Mouse (Mus musculus): ENCODE measurements at regions not wholly inside any gene's neighbourhood (a gene's known extent, or its start where the extent isn't known, plus 50 kb on each side); places are given as distances from the start of the nearest gene placed in this dataset.
"Not testable (repeated sequence)": the region's sequence is repeated elsewhere in the genome, so short reads cannot be mapped to it uniquely, and the experiment has no call there.

- no peak for DNase-seq (ENCODE audit: low spot score in 2 of 2)
These were observed 436.9 kb upstream of the Ghitm start for GRCm38 (mm10) chr14:37571971-37572370.

- DNase-seq (ENCODE audit: low spot score in 2 of 2): no peak
These were observed 423.2 kb upstream of the Ghitm start for GRCm38 (mm10) chr14:37558258-37558657.

GRCm38 (mm10) chr14:37523616-37524015 lies 388.5 kb upstream of the Ghitm start:
- no peak for DNase-seq (ENCODE audit: low spot score in 2 of 2)

GRCm38 (mm10) chr14:37520631-37521030 lies 385.6 kb upstream of the Ghitm start:
- not testable (repeated sequence) for DNase-seq (ENCODE audit: low spot score in 2 of 2)

DNA sequence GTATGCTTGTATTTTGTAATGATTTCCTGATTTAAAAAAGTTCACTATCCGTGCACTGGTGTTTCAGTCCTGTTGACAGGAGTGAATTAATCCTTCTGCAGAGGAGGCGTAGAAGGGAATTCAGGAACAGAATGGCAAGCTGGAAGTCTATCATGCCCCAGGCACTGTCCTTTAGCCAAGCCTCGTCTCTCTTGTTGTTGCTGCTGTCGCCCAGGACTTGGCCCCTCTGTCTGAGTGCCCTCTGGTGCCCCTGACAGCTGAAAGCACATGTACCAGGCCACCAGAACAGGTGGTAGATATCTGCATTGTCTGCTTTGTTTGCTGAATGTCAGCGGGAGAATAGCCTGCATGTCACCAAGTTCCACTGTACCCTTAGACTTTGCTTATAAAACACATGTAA lies 370.2 kb upstream of the Ghitm start:
- no peak for DNase-seq (ENCODE audit: low spot score in 2 of 2)

DNA sequence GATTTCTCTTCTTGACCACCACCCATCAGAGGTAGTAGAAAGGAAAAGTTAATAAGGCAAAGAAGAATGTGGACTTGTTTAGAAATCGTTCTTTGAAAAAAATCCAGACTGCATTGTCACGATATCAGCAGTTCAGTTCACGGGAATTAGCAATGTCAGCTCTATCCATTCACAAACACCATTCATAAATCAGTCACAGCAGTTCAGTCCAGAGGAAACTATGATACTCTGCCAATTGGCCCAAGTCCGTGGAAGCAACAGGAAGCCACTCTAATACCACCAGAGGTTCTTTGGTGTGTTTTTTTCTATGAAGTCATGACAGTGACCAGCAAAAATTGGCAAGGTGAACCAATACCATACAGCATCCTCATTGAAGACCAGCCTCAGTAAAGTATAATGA lies 355.6 kb upstream of the Ghitm start:
- no peak for DNase-seq (ENCODE audit: low spot score in 2 of 2)

DNA sequence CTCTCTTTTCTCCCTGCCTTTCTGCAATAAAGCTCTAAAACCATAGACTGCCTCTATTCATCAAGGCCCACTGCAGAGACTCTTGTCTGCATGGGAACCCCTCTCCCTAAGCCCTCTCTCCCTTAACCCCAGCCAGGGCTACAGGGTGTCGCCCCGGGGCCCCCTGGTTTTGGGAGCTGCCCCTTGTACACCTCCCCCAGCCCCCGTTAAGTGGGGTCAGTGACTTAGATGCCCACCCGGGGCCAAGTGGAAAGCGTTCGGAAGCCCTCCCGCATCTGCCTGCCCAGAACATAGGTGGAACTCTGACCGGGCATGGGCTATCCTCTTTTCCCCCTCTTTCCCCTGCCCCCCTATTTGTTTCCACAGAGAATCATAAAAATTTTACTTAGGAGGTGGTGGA lies 350.2 kb upstream of the Ghitm start:
- no peak for DNase-seq (ENCODE audit: low spot score in 2 of 2)

DNA sequence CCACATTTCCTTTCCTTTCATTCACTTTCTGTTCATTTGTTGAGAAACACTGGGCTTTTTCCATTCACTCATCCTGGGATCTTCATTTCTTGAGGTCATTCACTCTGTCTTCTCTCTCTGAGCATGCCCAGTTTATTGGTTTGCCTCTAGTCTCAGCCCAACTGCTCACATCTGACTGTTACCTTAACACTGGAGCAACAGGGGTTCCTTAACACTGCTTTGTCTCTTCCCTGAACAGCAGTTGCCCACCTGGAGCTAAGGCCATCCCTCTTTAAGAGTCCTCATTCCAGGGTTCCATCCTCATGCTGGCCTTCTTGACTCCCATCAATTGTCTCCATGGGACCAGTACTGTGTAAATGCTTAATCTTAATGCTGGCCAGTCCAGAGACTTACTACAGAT lies 342.5 kb upstream of the Ghitm start:
- DNase-seq (ENCODE audit: low spot score in 2 of 2): no peak

GRCm38 (mm10) chr14:37468711-37469110 lies 333.6 kb upstream of the Ghitm start:
- no peak for DNase-seq (ENCODE audit: low spot score in 2 of 2)

DNA sequence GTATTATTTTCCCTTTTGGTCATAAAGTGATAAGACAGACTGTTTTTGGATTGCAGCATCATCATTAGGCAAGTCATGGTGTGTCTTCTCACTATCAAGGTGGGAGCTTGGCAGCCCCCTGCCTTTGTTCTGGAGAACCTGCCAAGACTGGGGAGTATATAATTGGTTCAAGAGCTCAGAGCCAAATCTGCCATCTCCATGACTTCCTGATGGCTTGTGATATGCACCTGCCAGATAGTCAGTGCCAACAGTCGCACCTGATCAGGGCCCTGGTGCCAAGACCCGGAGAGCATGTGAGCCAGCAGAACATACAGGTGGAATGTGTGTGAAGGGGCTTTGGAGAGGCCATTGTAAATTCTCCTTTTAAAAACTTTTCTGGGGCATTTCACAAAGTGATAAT lies 305.8 kb upstream of the Ghitm start:
- DNase-seq (ENCODE audit: low spot score in 2 of 2): no peak

DNA sequence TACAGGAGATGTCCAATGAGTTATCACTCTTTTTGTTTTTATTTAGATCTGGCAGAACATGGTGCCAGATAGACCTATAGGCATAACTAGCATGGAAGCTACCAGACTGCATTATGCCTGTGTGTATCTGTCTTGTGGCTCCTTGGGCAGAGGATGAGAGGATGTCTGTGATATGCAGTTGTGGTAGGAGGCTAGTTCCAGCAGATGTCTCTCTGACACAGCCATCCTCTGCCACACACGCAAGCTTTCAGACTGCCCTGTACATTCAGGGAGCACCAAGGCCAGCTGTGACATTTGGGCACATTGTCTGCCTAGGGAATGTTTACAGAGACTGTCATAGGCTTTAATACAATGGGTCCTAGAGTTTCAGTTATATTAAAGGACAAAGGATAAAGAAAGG lies 295.6 kb upstream of the Ghitm start:
- no peak for DNase-seq (ENCODE audit: low spot score in 2 of 2)

DNA sequence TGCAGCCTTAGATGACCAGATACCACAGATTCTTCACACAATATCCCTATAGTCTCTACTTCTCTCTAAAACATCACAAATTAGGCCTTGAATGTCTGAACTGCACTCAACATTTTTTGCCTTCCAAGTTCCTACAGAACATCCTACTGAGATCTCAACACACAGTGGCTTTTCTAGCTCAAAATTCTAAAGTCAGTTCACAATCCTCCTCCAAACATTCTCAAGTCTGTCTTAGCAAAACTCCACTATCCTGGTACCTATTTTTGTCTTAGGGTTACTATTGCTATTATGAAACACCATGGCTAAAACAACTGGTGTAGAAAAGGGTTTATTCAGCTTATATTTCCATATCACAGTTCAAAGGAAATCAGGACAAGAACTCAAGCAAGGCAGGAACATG lies 290.4 kb upstream of the Ghitm start:
- no peak for DNase-seq (ENCODE audit: low spot score in 2 of 2)

DNA sequence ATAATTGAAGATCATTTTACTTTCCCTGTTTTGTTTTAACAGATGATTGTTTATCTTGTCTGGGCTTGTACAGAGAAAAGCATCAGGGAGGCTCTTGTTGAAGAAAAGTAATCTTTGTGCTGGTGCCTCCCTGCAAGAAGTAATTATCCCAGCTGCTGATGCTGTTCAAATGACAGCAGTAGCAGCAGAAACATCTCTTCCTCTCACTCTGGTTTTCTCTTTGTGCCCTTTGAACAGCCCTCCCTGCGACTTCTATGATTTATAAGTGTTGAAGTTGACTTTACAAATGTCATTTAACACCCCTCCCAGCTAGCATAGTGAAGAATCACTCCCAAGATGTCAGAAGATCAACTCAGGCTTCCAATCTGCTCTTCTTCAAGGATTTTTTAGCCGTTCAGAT lies 286.5 kb upstream of the Ghitm start:
- no peak for DNase-seq (ENCODE audit: low spot score in 2 of 2)

DNA sequence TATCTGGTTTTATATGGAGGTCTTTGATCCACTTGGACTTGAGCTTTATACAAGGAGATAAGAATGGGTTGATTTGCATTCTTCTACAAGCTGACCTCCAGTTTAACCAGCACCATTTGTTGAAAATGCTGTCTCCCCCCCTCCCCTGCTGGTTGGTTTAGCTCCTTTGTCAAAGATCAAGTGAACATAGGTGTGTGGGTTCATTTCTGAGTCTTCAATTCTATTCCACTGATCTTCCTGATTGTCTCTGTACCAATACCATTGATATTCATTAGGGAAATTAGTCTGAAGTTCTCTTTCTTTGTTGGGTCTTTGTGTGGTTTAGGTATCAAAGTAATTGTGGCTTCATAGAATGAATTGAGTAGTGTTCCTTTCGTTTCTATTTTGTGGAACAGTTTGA lies 277.5 kb upstream of the Ghitm start:
- DNase-seq (ENCODE audit: low spot score in 2 of 2): not testable (repeated sequence)

GRCm38 (mm10) chr14:37371972-37372371 lies 236.9 kb upstream of the Ghitm start:
- DNase-seq (ENCODE audit: low spot score in 2 of 2): no peak

DNA sequence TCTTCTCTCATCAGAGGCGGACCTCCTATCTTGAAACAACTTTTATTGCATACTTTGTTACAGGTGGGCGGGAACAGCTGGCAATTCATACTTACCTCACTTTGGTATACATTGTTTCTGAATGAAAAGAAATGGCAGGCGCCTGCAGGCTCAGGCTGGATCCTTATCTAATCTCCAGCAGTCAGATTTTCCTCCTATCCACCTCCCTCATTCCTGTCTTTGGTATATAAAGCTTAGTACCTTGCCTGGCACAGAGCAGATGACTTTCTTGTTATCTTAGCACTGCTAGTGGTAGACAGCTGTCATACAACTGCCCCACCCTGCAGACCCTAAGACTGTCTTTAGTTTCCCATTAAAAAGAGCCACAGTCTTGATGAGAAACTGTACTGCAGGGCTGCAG lies 226.8 kb upstream of the Ghitm start:
- no peak for DNase-seq (ENCODE audit: low spot score in 2 of 2)

- peak in 1 of 2 experiments; percentile 2 for DNase-seq (ENCODE audit: low spot score in 2 of 2)
These were observed 221.1 kb upstream of the Ghitm start for GRCm38 (mm10) chr14:37355968-37356704.

GRCm38 (mm10) chr14:37323392-37323791 lies 188.3 kb upstream of the Ghitm start:
- DNase-seq (ENCODE audit: low spot score in 2 of 2): no peak

- no peak for DNase-seq (ENCODE audit: low spot score in 2 of 2)
These were observed 180.3 kb upstream of the Ghitm start for GRCm38 (mm10) chr14:37315239-37315895.

DNA sequence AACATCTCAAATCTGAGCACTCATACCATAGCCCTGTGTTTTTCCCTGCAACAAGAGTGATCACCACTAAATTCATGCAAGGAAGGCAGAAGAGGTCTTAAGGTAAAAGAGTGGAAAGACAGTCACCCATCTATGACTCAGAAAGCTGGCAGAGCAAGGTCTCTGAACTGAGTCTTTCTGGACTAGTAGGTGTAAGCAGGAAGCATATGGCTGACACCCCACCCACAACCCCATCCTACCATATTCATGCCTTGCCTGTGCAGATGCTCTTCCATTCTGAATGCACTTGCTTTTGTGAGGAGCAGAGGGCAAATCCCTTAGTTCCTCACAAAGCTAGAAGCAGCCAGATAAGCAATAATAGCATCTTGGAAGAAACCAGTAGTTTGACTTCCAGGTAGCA lies 178.8 kb upstream of the Ghitm start:
- DNase-seq (ENCODE audit: low spot score in 2 of 2): no peak

GRCm38 (mm10) chr14:37312887-37313286 lies 177.8 kb upstream of the Ghitm start:
- DNase-seq (ENCODE audit: low spot score in 2 of 2): no peak

DNA sequence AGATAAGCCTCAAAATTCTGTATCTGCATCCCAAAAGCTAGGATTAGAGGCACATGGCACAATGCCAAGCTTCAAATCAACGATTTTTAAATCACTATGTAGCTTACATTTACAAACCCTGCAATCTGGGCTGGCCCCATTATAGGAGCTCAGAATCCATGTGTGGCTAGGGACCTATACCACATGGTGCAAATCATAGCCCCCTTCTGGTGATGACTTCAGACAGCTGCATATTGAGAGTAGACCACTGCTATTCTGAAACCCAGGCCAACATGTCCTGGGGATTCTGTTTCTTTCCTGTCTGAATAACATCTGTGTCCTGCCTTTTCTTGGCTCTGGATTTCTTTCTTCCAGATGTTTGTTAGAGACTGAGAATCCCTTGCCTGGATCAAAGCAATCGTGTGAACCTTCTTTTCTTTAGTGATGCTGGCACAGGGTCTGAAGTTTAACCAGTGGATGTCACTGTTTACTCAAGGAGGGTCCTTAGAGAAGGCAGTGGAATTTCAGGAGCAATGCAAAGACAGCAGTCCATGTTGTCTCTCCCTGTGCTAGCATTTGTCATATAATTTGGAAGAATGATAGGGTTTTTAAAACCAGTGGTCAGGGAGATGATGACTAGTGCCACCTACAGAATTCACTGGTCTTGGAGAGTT lies 171.7 kb upstream of the Ghitm start:
- no peak for DNase-seq (ENCODE audit: low spot score in 2 of 2)

- DNase-seq (ENCODE audit: low spot score in 2 of 2): no peak
These were observed 163.6 kb upstream of the Ghitm start for GRCm38 (mm10) chr14:37298631-37299030.

Measured in spleen, postnatal 36 days (tissue).